Mouse (Mus musculus): Measurements from ENCODE around the gene Prl8a8.
A peak's percentile ranks its signal among the peaks of the same experiment; 100 is the strongest.

The Prl8a8 gene

GRCm38 (mm10) chr13:27513117-27513516 lies at the start of gene Prl8a8:
Gene Prl8a8 (minus strand): TSS chr13:27513217.
- DNase-seq (ENCODE audit: low read depth, low spot score) = no peak

GRCm38 (mm10) chr13:27553336-27553735 lies 40.3 kb upstream of the Prl8a8 start:
- DNase-seq (ENCODE audit: low read depth, low spot score) = no peak

- no peak for DNase-seq (ENCODE audit: low read depth, low spot score)
These were observed 10.1 kb upstream of the Prl8a8 start for GRCm38 (mm10) chr13:27523156-27523555.

GRCm38 (mm10) chr13:27507645-27508044 lies 5.4 kb downstream of the Prl8a8 start:
- peak; percentile 9 for DNase-seq (ENCODE audit: low read depth, low spot score)
